Mouse (Mus musculus): Measurements from ENCODE around the gene Defa20. TPM values are rescaled to one million over a fixed set of nuclear protein-coding genes. Genes with fewer than 3 reads are reported as not detected.
"Not testable (repeated sequence)": the region's sequence is repeated elsewhere in the genome, so short reads cannot be mapped to it uniquely, and the experiment has no call there.

Defa20 gene
- not detected in 2 replicates for polyA plus RNA-seq (2015; fragmentation: Nextera tagmentation; extraction: Ambion mirVana)

GRCm38 (mm10) chr8:21508958-21509357, at the start of gene Defa20:
Defa20 (plus strand) TSS chr8:21509258.
- no CpG with 5 or more reads among the region's 2 CpGs for WGBS
- not testable (repeated sequence) for H3K4me3 ChIP-seq (ENCODE audit: low read depth, low read length); H3K4me2 ChIP-seq (ENCODE audit: low read length); ATAC-seq; H3K9me3 ChIP-seq (replicated peaks; ENCODE audit: control insufficient read depth, low read length, poor library complexity, severe bottlenecking); H3K9ac ChIP-seq (ENCODE audit: low read depth, low read length); H3K4me1 ChIP-seq (ENCODE audit: control insufficient read depth, insufficient read depth, low read length); H3K27me3 ChIP-seq (ENCODE audit: control insufficient read depth, insufficient read depth, low read depth, low read length); H3K27ac ChIP-seq (ENCODE audit: low read length); H3K36me3 ChIP-seq (ENCODE audit: control insufficient read depth, insufficient read depth, low read length)

GRCm38 (mm10) chr8:21528732-21529131, 19.7 kb downstream of the Defa20 start, which contains the start of gene Defa32:
Defa32 (plus strand) TSS chr8:21529032.
- not testable (repeated sequence) for H3K4me2 ChIP-seq (ENCODE audit: low read length)

More at GRCm38 (mm10) chr8:21528732-21529131, 19.7 kb downstream of the Defa20 start, which contains the start of gene Defa32:
- H3K36me3 ChIP-seq (ENCODE audit: control insufficient read depth, insufficient read depth, low read length); H3K9ac ChIP-seq (ENCODE audit: low read depth, low read length); H3K27ac ChIP-seq (ENCODE audit: low read length); H3K27me3 ChIP-seq (ENCODE audit: control insufficient read depth, insufficient read depth, low read depth, low read length); ATAC-seq; H3K4me1 ChIP-seq (ENCODE audit: control insufficient read depth, insufficient read depth, low read length); H3K9me3 ChIP-seq (replicated peaks; ENCODE audit: control insufficient read depth, low read length, poor library complexity, severe bottlenecking); H3K4me3 ChIP-seq (ENCODE audit: low read depth, low read length): not testable (repeated sequence)
- no CpG with 5 or more reads among the region's 2 CpGs for WGBS

Other genes with a start within 250 kb of the Defa20 start
- gene Defa27, start 193.7 kb upstream of the Defa20 start, polyA plus RNA-seq (2015; fragmentation: Nextera tagmentation; extraction: Ambion mirVana) = not detected in 2 replicates
- not detected in 2 replicates for gene Defa29, start 182.2 kb upstream of the Defa20 start, polyA plus RNA-seq (2015; fragmentation: Nextera tagmentation; extraction: Ambion mirVana)
- gene Defa2, start 130.7 kb upstream of the Defa20 start, polyA plus RNA-seq (2015; fragmentation: Nextera tagmentation; extraction: Ambion mirVana) = not detected in 2 replicates
- gene Defa33, start 117.4 kb upstream of the Defa20 start, polyA plus RNA-seq (2015; fragmentation: Nextera tagmentation; extraction: Ambion mirVana) = not detected in 2 replicates
- gene Defa36, start 81.8 kb upstream of the Defa20 start, polyA plus RNA-seq (2015; fragmentation: Nextera tagmentation; extraction: Ambion mirVana) = not detected in 2 replicates
- not detected in 2 replicates for gene Gm7849, start 52.7 kb upstream of the Defa20 start, polyA plus RNA-seq (2015; fragmentation: Nextera tagmentation; extraction: Ambion mirVana)
- not detected in 2 replicates for gene Defa32, start 19.8 kb downstream of the Defa20 start, polyA plus RNA-seq (2015; fragmentation: Nextera tagmentation; extraction: Ambion mirVana)
- gene Defa37, start 56.1 kb downstream of the Defa20 start, polyA plus RNA-seq (2015; fragmentation: Nextera tagmentation; extraction: Ambion mirVana) = not detected in 2 replicates
- gene Defa28, start 73.7 kb downstream of the Defa20 start, polyA plus RNA-seq (2015; fragmentation: Nextera tagmentation; extraction: Ambion mirVana) = not detected in 2 replicates
- not detected in 2 replicates for gene Gm7861, start 85.2 kb downstream of the Defa20 start, polyA plus RNA-seq (2015; fragmentation: Nextera tagmentation; extraction: Ambion mirVana)
- gene Defa26, start 108.9 kb downstream of the Defa20 start, polyA plus RNA-seq (2015; fragmentation: Nextera tagmentation; extraction: Ambion mirVana) = not detected in 2 replicates
- not detected in 2 replicates for gene Defa17, start 146.5 kb downstream of the Defa20 start, polyA plus RNA-seq (2015; fragmentation: Nextera tagmentation; extraction: Ambion mirVana)
- gene Defa34, start 156.5 kb downstream of the Defa20 start, polyA plus RNA-seq (2015; fragmentation: Nextera tagmentation; extraction: Ambion mirVana) = not detected in 2 replicates
- gene AY761184, start 194.4 kb downstream of the Defa20 start, polyA plus RNA-seq (2015; fragmentation: Nextera tagmentation; extraction: Ambion mirVana) = not detected in 2 replicates
- gene Defa24, start 225.2 kb downstream of the Defa20 start, polyA plus RNA-seq (2015; fragmentation: Nextera tagmentation; extraction: Ambion mirVana) = not detected in 2 replicates

All from midbrain, embryonic 16.5 days (tissue).